Mouse (Mus musculus): Measurements from ENCODE around the gene Synj2. TPM values are rescaled to one million over a fixed set of nuclear protein-coding genes. Genes with fewer than 3 reads are reported as not detected.

The Synj2 gene
- polyA plus RNA-seq, 1 experiment from 2014 or later, result 7.9 TPM

GRCm38 (mm10) chr17:5914217-5914616 is 26.9 kb upstream of the Synj2 start:
- no peak overlapping the region for H3K4me3 ChIP-seq (ENCODE audit: inconsistent target)
- 96% methylated on average over 5 of the region's 5 CpGs for WGBS (ENCODE audit: missing documents)
- no peak overlapping the region for H3K27ac ChIP-seq
- H3K36me3 ChIP-seq (ENCODE audit: inconsistent target), result peaks cover 73% of the 10 kb centered on the region
- no peaks in the 10 kb centered on the region for H3K79me2 ChIP-seq (ENCODE audit: inconsistent target)

GRCm38 (mm10) chr17:5921954-5922353 is 19.1 kb upstream of the Synj2 start:
- 98% methylated on average over 8 of the region's 8 CpGs for WGBS (ENCODE audit: missing documents)
- H3K36me3 ChIP-seq (ENCODE audit: inconsistent target), result peaks cover 92% of the 10 kb centered on the region

GRCm38 (mm10) chr17:5923281-5923680 is 17.8 kb upstream of the Synj2 start:
- H3K27ac ChIP-seq, result no peak overlapping the region
- no peaks in the 10 kb centered on the region for H3K79me2 ChIP-seq (ENCODE audit: inconsistent target)
- H3K36me3 ChIP-seq (ENCODE audit: inconsistent target), result peaks cover 88% of the 10 kb centered on the region
- WGBS (ENCODE audit: missing documents), result 91% methylated on average over 9 of the region's 9 CpGs
- no peak overlapping the region for H3K4me3 ChIP-seq (ENCODE audit: inconsistent target)

More at GRCm38 (mm10) chr17:5921954-5922353, 19.1 kb upstream of the Synj2 start:
- H3K4me3 ChIP-seq (ENCODE audit: inconsistent target), result no peak overlapping the region
- H3K79me2 ChIP-seq (ENCODE audit: inconsistent target), result no peaks in the 10 kb centered on the region
- no peak overlapping the region for H3K27ac ChIP-seq

DNA sequence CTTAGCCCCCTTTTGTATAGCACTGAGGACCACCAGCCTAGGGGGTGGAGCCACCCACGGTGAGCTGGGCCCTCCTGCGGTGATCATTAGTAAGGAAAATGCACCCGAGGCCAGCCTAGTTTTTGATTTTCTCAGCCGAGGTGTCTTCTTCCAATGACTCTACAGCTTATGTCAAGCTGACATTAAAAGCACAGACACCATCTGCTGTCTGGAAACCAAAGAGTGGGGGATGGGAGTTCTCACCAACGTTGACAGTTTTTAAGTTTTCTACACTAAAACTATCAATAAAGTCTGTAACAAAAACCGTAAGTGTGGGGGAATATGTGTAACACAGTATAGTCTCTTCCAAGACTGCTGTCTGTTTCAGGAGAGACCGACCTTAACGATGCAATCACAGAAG is 16.8 kb upstream of the Synj2 start:
- 90% methylated on average over 8 of the region's 8 CpGs for WGBS (ENCODE audit: missing documents)
- Histone ChIP-seq H3K36me3 (ENCODE audit: inconsistent target) (peaks cover 79% of the 10 kb centered on the region), H3K4me3 (ENCODE audit: inconsistent target) (no peak overlapping the region), H3K79me2 (ENCODE audit: inconsistent target) (no peaks in the 10 kb centered on the region), H3K27ac (no peak overlapping the region)

GRCm38 (mm10) chr17:5926710-5927109 is 14.4 kb upstream of the Synj2 start:
- peak overlapping the region; percentile 44 for H3K27ac ChIP-seq
- WGBS (ENCODE audit: missing documents), result 57% methylated on average over 7 of the region's 7 CpGs
- no peak overlapping the region for H3K4me3 ChIP-seq (ENCODE audit: inconsistent target)
- H3K36me3 ChIP-seq (ENCODE audit: inconsistent target), result peaks cover 60% of the 10 kb centered on the region
- no peaks in the 10 kb centered on the region for H3K79me2 ChIP-seq (ENCODE audit: inconsistent target)

DNA sequence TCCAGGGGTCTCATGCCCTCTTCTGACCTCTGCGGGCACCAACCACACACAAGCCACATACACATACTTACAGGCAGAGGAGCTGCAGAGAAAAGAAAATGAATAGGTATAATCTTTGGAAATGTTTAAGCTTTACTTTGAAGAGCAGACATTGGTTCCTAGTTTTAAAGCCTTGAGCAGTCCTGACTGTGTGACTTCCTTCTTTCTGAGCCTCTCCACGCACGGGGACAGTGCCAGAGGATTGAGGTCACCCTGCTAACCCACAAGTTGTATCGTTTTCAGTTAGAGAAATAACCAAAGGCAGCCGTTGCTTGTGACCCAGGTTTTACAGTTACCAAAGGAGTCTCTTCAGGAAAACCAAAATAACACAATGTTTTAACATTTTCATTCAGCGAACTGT is 12.0 kb upstream of the Synj2 start:
- H3K36me3 ChIP-seq (ENCODE audit: inconsistent target), result peaks cover 36% of the 10 kb centered on the region
- 3% methylated on average over 6 of the region's 6 CpGs for WGBS (ENCODE audit: missing documents)

DNA sequence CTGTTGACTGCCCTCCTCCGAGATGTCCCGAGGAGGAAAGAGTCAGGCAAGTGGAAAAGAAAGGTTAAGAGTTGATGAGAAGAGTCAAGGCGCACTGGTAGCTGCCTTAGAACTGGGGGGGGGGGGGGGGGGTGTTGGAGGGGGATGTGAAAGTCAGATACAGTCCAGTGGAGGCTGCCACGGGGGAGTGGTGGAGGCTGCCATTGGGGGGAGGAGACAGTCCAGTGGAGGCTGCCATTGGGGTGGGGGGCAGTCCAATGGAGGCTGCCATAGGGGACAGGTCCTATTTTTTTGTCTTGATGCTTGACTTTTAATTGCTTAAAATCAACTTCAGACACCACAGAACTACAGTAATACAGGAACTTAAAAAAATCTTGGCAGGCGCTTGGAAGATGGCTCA is 8.9 kb upstream of the Synj2 start:
- WGBS (ENCODE audit: missing documents), result 72% methylated on average over 4 of the region's 5 CpGs
- no peak overlapping the region for H3K27ac ChIP-seq

More for the DNA sequence above, 12.0 kb upstream of the Synj2 start:
- Histone ChIP-seq H3K4me3 (ENCODE audit: inconsistent target) (no peak overlapping the region), H3K27ac (peak overlapping the region; percentile 65), H3K79me2 (ENCODE audit: inconsistent target) (no peaks in the 10 kb centered on the region)

GRCm38 (mm10) chr17:5934554-5935324 is 6.3 kb upstream of the Synj2 start:
- WGBS (ENCODE audit: missing documents), result 3% methylated on average over 30 of the region's 30 CpGs
- peak overlapping the region; percentile 37 for H3K27ac ChIP-seq
- H3K36me3 ChIP-seq (ENCODE audit: inconsistent target), result 0 out of 2 replicates have a peak, but pooled peaks cover 6% of the 10 kb centered on the region

More for the DNA sequence above, 8.9 kb upstream of the Synj2 start:
- Histone ChIP-seq H3K36me3 (ENCODE audit: inconsistent target) (peaks cover 13% of the 10 kb centered on the region; the same call in 1 of the 2 replicates), H3K4me3 (ENCODE audit: inconsistent target) (no peak overlapping the region), H3K79me2 (ENCODE audit: inconsistent target) (no peaks in the 10 kb centered on the region)

DNA sequence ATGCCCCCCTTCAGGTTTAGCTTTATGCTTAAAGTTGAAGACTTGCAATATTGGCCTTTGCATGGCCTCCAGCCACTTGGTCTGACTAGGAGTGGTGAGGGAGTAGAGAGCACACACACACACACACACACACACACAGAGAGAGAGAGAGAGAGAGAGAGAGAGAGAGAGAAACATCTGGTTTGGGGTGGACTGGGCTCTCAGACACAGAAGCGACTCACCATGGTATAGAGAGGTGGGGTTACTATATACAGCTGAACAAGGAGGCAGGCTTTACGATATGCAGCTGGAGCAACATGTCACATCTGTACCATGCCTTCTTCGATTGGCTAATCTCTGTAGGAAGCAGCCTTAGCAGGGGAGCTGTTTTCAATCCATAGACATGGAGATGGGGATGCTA is 5.4 kb upstream of the Synj2 start:
- Histone ChIP-seq H3K4me3 (ENCODE audit: inconsistent target) (no peak overlapping the region; the same call in 1 of the 2 replicates), H3K36me3 (ENCODE audit: inconsistent target) (no peaks in the 10 kb centered on the region), H3K79me2 (ENCODE audit: inconsistent target) (no peaks in the 10 kb centered on the region), H3K27ac (no peak overlapping the region)
- WGBS (ENCODE audit: missing documents), result 74% methylated on average over 3 of the region's 3 CpGs

More at GRCm38 (mm10) chr17:5934554-5935324, 6.3 kb upstream of the Synj2 start:
- Histone ChIP-seq H3K4me3 (ENCODE audit: inconsistent target) (peak overlapping the region; percentile 42), H3K79me2 (ENCODE audit: inconsistent target) (no peaks in the 10 kb centered on the region)

DNA sequence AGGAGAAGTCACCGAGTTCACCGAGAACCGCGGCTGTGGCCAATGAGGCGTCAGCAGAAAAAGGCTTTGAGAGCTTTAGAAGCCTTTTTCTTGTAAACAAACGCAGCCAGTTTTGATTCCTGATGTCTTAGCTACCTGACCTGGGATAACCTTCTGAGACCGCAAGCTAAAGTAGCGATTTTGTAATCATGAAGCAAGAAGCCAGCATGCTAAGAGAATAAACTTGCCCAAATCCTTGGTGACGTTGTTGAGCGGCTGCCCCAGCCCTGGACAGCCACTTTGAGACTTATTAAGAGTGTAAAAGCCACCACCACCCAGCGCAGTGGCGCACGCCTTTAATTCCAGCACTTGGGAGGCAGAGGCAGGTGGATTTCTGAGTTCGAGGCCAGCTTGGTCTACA is 4.8 kb upstream of the Synj2 start:
- 53% methylated on average over 14 of the region's 14 CpGs for WGBS (ENCODE audit: missing documents)
- no peak overlapping the region for H3K27ac ChIP-seq
- no peaks in the 10 kb centered on the region for H3K36me3 ChIP-seq (ENCODE audit: inconsistent target)
- H3K79me2 ChIP-seq (ENCODE audit: inconsistent target), result no peaks in the 10 kb centered on the region
- no peak overlapping the region for H3K4me3 ChIP-seq (ENCODE audit: inconsistent target)

GRCm38 (mm10) chr17:5937441-5937840 is 3.6 kb upstream of the Synj2 start:
- WGBS (ENCODE audit: missing documents), result 94% methylated on average over 2 of the region's 2 CpGs
- Histone ChIP-seq H3K27ac (no peak overlapping the region), H3K4me3 (ENCODE audit: inconsistent target) (no peak overlapping the region)

DNA sequence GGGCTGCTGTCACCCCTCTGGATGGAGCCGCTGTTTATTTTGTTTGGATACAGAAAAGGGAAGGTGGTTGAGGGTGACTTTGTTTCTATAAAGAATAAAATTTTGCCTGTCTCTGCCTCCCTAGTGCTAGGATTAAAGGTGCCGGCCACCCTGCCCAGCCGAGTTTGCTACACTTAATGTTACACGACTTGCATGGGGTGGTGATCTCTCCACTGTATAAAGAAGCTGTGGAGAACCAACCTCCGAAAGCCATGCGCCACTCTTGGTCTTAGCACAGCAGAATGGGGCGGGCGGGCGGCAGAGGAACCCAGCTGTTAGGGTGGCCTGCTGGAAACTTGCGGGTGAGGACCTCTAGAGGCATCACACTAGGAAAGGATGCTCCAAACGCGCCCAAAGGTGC is 1.2 kb upstream of the Synj2 start:
- Histone ChIP-seq H3K4me3 (ENCODE audit: inconsistent target) (no peak overlapping the region), H3K27ac (no peak overlapping the region), H3K36me3 (ENCODE audit: inconsistent target) (no peaks in the 10 kb centered on the region), H3K79me2 (ENCODE audit: inconsistent target) (peaks cover 30% of the 10 kb centered on the region)
- 95% methylated on average over 12 of the region's 12 CpGs for WGBS (ENCODE audit: missing documents)

More at GRCm38 (mm10) chr17:5937441-5937840, 3.6 kb upstream of the Synj2 start:
- no peaks in the 10 kb centered on the region for H3K36me3 ChIP-seq (ENCODE audit: inconsistent target)
- peaks cover 7% of the 10 kb centered on the region for H3K79me2 ChIP-seq (ENCODE audit: inconsistent target)

- Histone ChIP-seq H3K4me3 (ENCODE audit: inconsistent target) (no peak overlapping the region), H3K79me2 (ENCODE audit: inconsistent target) (peaks cover 39% of the 10 kb centered on the region), H3K27ac (no peak overlapping the region), H3K36me3 (ENCODE audit: inconsistent target) (no peaks in the 10 kb centered on the region)
- WGBS (ENCODE audit: missing documents), result 4% methylated on average over 10 of the region's 38 CpGs
Observed at GRCm38 (mm10) chr17:5940792-5941191, 288 bp upstream of the Synj2 start.

DNA sequence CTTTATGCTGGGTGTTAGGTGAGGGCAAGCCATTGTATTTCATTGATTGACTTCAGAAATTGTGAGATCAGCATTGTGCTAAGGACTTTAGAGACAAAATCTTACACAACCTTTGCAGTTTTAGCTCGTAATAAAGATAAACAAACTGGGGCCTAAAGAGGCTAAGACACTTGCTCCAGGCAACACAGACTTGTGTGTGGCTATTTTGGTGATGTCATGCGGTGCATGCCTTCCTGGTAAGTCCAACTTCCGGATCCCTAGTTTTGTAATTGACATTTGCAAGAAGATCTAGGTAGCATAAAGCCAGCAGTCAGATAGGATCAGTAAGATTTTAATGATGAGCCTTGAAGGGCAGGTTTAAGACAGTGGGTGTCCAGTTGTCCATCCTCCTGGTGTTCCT is 1.1 kb downstream of the Synj2 start:
- 63% methylated on average over 3 of the region's 3 CpGs for WGBS (ENCODE audit: missing documents)
- peaks cover 53% of the 10 kb centered on the region for H3K79me2 ChIP-seq (ENCODE audit: inconsistent target)
- H3K27ac ChIP-seq, result peak overlapping the region; percentile 55
- H3K36me3 ChIP-seq (ENCODE audit: inconsistent target), result no peaks in the 10 kb centered on the region
- peak overlapping the region; percentile 53 for H3K4me3 ChIP-seq (ENCODE audit: inconsistent target)

GRCm38 (mm10) chr17:5943053-5943452 is 2.0 kb downstream of the Synj2 start:
- Histone ChIP-seq H3K36me3 (ENCODE audit: inconsistent target) (no peaks in the 10 kb centered on the region), H3K79me2 (ENCODE audit: inconsistent target) (peaks cover 62% of the 10 kb centered on the region), H3K27ac (no peak overlapping the region), H3K4me3 (ENCODE audit: inconsistent target) (no peak overlapping the region)
- WGBS (ENCODE audit: missing documents), result 90% methylated on average over 1 of the region's 1 CpGs
